Mouse (Mus musculus): ENCODE measurements around the gene Sp8.
A peak's percentile ranks its signal among the peaks of the same experiment; 100 is the strongest.

Sp8 gene

DNA sequence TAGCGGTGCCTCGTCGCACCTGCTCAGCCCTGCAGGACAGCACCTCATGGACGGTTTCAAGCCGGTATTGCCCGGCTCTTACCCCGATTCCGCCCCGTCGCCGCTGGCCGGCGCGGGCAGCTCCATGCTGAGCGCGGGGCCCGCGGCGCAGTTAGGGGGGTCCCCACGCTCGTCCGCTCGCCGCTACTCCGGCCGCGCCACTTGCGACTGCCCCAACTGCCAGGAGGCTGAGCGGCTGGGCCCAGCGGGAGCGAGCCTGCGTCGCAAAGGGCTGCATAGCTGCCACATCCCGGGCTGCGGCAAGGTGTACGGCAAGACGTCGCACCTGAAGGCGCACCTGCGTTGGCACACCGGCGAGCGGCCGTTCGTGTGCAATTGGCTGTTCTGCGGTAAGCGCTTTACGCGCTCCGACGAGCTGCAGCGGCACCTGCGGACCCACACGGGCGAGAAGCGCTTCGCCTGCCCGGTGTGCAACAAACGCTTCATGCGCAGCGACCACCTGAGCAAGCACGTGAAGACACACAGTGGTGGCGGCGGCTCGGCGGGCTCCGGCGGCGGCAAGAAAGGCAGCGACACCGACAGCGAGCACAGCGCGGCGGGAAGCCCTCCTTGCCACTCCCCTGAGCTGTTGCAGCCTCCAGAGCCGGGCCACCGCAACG lies 3.2 kb downstream of the Sp8 start:
- DNase-seq: no peak

DNA sequence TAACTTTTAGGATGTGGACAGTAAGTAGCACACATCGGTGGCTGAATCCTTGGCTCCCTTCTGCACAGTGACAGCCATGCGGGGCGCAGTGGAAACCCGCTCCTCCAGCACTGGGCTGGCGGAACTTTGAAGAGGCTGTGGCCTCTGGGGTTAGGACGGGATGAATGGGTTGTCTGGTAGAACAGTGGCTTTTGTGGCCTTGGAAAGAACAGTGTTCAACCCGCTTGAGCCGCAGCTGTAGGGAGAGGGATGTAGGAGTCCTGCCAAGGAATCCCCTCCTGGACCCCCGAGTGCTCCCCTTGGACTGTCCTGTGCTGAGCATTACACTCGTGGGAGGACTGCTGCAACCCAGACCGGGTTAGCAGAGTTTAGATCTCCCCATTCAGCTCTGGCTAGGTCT lies 3.9 kb downstream of the Sp8 start:
- DNase-seq: no peak

DNA sequence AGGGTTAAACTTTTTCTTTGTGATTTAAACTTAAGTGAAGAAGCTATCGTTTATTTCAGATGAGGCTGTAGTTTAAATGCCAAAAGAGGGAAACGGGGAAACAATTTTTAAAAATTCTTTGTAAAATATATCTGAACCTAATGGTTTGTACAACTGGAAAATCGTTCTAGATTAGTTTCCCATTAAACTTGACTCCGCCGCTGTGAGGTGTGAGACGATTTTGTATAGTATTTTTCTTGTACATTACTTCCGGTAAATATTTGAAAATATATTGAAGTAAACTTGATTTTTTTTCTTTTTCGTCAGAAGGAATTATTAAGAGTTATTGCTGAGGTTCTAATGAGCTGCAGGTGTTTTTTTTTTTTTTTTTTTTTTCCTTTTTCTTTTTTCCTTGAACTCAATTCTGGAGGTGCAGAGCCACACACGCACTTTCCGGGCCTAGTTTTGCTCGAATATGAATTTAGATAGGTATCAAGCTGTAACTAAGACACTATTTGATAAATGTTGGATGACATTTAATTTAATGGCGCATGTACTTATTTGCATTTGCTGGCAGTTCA lies 4.8 kb downstream of the Sp8 start:
- no peak for DNase-seq

DNA sequence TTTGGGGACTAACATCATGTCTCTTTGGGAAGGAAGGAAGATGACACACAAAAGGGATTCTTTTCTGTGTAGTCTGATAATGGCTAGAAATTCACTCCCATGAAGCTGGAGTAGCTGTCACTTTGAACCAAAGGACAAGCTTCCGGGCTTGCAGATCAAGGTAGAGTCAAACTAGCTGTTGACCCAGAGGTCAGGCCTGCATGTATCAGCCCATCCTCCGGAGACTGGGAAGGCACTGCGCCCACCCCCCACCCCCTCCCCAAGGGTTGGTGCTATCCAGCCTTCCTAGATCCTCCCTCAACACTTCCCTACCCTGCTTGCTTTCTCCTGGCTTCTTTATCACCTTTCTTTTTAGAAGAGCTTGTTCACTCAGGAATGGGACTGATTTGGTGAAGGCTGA lies 7.2 kb downstream of the Sp8 start:
- DNase-seq: no peak

DNA sequence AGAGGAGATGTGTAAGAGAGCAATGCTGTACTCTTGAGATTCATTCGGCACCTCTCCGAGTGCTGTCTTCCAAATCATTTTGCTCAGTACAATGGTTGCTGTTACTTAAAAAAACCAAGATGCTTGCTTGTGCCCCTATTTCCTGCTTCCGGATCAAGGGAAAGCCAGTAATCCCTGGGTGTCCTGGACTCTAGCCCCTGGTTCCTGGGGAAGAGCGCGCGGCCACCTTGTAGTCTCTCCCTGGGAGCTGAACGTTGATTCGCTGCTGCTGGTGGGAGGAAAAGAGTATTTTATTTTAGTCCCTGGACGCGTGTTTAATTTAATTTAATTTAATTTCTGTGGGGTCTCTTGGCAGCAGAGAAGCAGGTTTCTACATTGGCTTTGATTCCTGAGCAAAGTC lies 8.3 kb downstream of the Sp8 start:
- no peak for DNase-seq

DNA sequence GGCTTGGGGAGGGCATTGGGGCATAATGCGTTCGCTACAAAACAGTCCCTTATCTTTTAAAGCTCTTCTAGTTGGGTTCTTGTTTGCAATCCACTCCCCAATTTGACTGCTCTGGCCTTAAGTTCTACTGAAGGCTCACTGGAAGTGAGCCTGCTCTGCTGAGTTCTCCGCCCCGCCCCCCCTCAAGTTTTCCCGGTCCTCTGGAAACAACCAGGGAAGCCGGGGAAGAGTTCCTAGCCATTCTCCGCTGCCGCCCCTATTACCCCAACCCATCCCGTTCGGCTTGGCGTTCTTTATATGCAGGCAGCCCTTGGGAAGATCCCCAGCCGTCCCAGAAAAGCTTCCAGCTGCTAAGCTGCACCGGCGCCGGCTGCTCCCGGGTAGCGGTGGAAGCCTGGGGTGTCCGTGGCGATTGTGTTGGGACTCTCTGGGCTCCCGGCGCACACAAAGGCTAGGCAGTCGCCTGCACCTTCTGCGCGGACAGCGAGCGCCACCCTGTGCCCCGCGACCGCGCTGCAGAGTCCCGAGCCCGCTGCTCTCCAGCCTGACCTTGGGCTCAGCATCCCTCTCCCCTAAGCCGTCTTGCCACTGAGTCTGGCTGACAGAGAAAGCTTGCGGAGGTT lies 8.8 kb downstream of the Sp8 start:
- peak; percentile 71 for DNase-seq

DNA sequence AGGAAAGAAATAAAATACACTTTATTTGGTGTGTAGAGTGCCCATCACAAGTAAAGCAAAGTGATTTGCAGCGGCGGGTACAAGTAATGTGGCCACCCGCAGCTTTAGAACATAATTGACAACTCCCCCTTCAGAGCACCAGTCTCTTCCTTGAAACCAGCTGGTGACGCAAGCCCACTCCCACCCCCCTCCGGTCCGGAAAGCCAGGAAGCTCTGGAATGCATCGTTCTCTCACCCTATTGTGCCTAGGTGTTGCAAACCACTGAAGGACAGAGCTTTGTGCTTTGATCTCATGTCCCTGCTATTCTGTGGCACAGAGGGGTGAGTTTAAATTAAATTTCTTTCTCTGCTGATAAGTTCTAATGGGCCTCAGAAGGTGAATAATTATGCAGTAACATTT lies 10.0 kb downstream of the Sp8 start:
- DNase-seq: no peak

DNA sequence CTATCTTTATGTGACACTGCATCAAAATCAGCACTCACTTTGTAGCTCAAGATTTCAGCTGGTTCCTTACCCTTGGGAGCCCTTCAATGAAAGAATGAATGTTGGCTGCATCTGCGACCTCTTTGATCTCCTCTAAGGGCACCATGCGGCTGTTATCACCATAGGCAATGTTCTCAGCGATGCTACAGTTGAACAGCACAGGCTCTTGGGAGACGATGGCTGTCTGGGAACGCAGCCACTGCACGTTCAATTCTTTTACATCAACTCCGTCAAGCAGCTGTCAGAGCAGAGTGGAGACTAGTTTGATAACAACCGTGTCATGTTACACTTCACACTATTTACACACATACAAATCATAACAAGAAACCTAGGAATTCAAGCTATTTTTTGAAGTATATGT lies 26.5 kb downstream of the Sp8 start:
- DNase-seq: no peak

DNA sequence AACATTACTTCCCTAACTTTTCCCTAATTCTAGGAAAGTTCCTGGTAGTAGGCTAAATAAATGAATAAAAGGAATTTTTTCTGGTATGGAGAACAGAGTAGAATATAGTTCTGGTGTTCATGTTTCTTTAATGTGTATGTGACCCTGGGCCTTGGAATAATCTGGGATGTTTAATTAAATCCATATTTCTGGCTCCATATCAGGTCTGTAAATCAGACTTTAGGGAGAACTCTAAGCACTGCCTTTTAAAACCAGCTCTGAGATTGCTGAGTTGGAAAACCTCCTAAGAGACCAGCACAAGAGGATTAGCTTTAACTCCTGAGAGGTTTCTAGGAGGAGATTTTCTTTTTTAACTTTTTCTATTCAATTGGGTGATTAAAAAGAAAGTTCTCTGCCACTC lies 36.7 kb downstream of the Sp8 start:
- no peak for DNase-seq

DNA sequence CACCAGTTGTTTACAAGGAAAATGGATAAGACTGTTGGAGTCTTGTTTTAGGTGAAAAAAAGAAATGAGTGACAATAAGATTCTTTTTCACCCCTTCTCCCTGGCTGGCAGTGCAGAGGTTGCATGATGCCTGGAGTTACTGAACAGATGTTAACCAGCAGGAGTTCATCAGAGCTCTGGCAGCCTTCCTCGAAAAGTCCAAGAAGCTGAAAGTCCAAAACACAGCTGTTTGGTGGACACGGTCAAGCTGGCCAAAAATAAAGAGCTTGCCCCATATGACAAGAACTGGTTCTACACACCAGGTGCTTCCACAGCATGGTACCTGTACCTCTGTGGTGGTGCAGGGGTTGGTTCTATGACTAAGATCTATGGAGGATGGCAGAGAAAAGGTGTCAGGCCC lies 41.8 kb downstream of the Sp8 start:
- peak; percentile 41 for DNase-seq

Measured in kidney, postnatal 14 days (tissue).